Mouse (Mus musculus): ENCODE results near the gene Nfia.

Gene Nfia

DNA sequence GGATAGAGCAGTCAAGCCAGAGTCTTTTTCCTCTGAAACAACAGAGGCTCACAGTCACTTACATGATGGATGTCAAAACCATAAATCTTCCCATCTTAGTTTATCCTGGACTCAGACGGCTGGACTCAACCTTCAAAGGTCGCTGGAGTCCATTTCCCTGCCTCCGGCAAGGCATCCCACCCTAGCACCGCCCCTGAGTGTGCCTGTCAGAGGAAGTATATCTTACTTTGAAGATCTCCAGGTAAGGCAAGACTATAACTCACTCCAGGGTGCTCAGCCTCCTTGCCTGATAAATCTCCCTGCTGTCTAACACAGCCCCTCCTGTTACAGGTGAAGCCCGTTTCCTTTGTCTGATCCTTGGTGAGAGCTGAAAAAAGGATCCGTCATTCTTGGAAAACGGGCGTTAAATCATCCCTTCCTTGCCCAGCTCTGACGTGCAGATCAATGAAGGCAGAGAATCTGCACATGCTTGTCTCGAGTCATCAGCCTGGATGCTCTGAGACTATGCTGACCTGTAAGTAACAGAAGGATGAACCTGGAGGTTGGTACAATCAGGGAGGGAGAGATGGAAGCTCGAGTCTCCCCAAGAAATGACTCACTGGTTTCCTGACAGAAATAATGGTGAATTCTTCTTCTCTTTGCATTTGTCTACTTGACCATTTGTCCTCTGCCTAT lies 353.6 kb downstream of the Nfia start:
- no peak for DNase-seq (ENCODE audit: low read depth, low spot score)

DNA sequence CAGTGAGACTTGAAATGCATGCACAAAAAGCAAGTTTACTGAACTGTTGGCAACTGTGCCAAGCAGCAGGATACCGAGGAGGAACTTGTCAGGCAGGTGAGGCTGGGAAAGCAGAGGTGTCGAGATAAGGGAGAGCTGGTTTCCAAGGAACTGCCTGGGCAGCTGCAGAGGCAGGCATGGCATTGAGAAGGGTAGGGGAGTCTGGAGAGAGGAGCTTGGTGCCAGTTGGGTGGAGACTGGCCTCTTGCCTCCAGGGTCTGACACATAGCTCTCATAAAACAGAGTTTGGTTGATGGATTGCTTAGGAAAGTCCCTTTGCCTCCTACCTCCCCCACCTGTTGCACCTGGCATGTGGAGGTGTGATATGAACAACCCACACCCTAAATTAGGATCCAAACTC lies 358.3 kb downstream of the Nfia start:
- DNase-seq (ENCODE audit: low read depth, low spot score): no peak

DNA sequence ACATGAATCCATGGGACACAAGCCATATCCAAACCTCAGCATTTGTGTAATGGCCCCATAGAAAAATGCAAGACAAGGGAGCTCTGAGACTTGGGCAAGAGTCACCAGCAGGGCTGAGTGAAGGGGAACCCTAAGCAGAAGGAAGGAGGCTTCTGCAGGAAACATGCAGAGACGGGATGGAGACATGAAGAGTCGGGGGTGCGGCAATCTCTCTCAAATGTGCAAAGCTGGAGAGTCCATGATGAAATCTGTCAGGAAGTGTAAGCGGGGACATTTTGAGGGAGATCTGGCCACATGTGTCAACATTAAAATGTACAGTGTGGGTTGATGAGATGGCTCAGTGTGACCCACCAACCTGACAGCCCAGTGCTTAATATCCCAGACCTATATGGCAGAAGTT lies 361.5 kb downstream of the Nfia start:
- no peak for DNase-seq (ENCODE audit: low read depth, low spot score)

GRCm38 (mm10) chr4:98136072-98136471 lies 363.5 kb downstream of the Nfia start:
- no peak for DNase-seq (ENCODE audit: low read depth, low spot score)

DNA sequence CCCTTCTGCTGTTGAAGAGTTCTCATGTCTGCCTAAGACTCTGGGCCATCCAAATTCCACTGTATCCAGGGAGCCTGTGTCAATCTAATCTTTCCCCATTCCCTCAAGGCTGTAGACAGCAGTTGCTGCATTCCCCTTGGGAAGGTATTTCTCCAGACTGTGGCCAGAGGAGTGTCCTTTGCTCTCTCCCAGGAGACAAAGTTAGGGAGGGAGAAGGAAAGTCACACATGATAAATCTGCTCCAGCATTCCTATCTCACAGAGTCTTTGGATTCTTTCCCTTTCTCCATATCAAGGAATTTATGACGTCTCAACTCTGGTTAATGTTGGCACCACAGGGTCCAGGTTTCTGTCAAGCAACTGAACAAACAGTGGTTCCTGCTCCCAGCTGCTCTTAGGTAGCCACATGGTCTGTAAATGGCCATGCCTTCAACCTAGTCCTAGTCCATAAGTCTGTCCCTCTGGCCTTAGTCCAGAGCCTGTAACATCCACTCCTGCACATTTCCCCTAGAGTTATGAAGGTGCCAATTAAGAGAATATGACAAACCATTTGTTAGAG lies 370.4 kb downstream of the Nfia start:
- DNase-seq (ENCODE audit: low read depth, low spot score): no peak

DNA sequence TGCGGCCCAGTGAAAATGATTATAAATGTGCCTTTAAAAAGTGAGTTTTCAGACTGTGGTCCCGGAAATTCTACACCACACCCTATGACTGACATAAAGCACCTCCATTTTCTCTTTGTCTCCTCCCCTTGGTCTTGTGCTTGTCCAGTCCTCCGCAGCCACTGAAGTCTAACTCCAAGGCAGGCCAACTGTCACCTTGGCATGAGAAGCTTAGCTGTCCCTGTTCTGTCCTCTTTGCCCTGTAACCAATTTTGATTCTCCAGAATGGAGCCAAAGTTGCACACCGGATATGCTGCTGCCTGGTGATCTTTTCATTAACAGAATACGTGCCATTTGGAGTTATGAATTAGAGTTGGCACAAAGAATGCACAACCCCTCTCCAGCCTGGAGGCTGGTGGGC lies 378.0 kb downstream of the Nfia start:
- no peak for DNase-seq (ENCODE audit: low read depth, low spot score)

DNA sequence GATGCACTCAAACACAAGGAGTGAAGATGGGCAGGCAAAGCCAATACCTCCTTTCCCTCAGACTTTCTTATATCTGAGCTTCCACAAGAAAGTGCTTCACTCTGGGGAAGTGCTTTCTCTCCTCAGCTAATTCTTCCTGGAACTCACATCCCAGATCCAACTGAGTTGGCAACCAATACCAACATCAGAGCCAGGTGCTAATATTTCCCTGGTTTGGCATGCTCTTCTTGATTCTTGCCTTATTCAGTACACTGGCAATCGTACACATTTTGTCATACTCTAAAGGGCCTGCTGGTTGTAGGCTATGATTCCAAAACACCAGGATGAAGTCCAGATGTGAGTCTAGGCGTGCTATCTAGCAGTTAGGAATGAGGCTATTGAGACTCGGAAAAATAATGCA lies 385.4 kb downstream of the Nfia start:
- DNase-seq (ENCODE audit: low read depth, low spot score): no peak

DNA sequence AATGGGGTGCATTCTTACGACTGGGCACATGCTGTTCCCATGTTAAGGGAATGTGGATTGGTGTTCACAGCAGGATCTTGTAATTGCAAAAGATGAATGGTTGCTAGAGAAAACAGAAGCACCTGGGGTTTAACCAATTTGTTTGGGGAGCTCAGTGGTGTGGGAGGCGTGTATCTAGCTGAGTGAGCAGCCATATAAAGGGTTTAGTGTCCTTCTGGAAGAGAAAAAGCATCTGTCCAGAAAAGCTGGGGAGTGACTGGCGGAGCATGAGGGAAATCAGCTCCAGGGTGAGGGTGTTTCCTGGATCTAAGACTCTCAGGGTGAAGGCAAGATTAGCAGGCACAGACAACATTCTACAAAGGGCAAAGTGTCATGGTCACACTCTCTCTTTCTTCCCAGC lies 393.8 kb downstream of the Nfia start:
- DNase-seq (ENCODE audit: low read depth, low spot score): no peak
